Mouse (Mus musculus) gastrocnemius, postnatal 14 days (tissue): ENCODE data around the gene Usp18. TPM values are rescaled to one million over a fixed set of nuclear protein-coding genes. Genes with fewer than 3 reads are reported as not detected.
A peak's percentile ranks its signal among the peaks of the same experiment; 100 is the strongest.

ENCODE experiments used
- DNase-seq: peaks from one replicate; pipeline ENCODE4 v3.0.0; 2021; ENCODE audit warnings: mixed read lengths
- intact Hi-C: fragments of 180-260 bp; cut with DNase I; formaldehyde crosslinking; loops from one replicate; pipeline ENCODE4 v1.15.1; 2025; ENCODE audit warnings: low total_unique reads
- total RNA-seq, 2 experiments: library from RNA; stranded (reverse); gene quantifications; 2 replicates each; pipeline ENCODE4 v1.2.3; 2021

Usp18 gene
- total RNA-seq, 2 experiments from 2014 or later = 0.47 to 0.78 TPM

DNA sequence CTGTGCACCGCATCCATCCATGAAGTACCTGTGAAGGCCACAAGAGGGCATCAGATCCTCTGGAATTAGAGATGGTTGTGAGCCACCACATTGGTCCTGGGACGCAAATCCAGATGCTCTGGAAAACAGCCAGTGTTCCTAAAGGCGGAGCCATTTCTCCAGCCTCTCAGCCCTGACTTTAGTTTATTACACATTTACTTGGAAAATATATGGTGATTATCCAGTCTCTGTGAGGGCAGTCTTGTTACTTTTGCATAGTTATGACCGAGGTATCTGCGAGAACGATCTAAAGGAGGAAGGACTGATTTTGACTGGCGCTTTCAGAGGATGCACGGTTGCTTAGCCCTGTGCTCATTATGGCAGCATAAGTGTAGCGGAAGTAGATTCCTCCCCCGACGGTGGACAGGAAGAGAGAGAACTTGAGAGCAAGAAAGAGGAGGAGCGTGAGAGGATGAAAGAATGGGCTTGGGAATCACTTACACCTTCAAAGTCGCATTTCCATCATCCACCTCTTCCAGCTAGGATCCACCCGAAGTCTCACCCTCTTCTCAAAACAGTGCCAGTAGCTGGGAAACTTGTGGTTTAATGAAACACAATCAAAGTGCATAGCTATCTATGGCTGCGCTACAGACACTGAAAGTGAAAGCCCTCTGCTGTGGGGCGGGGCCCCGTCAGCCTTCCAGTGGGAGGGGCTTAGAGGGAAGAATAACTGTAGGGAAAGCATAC, 26.5 kb downstream of the Usp18 start:
- intact Hi-C loops = loop anchor here (5.0 to 10.0 kb wide), 2 partner anchors 63 to 260 kb away; no protein-coding TSS in a partner anchor
- peak; percentile 80 for DNase-seq

- intact Hi-C loops = loop anchor here (5.0 to 10.0 kb wide), 2 partner anchors 60 to 258 kb away; no protein-coding TSS in a partner anchor
- DNase-seq = peak; percentile 11
Observed at GRCm38 (mm10) chr6:121274356-121274755, 28.6 kb downstream of the Usp18 start.

DNA sequence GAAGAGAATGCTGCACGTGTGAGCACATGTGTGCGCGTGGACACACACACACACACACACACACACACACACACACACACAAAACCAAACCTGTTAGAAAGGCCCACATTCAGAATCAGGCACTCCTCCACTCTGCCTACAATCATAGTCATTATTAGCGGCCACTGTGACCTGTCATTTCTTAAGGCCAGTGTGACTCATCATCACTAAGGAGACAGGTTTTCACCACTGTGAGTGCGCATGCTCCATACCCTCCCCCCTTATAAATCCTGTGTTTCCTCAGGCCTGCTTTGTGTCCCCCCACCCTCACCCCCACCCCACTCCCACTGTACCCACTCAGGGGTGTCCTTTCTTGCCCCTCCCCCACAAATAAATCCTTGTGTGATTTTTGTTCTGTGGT, 38.4 kb downstream of the Usp18 start:
- no peak for DNase-seq
- intact Hi-C loops = no loop called here

DNA sequence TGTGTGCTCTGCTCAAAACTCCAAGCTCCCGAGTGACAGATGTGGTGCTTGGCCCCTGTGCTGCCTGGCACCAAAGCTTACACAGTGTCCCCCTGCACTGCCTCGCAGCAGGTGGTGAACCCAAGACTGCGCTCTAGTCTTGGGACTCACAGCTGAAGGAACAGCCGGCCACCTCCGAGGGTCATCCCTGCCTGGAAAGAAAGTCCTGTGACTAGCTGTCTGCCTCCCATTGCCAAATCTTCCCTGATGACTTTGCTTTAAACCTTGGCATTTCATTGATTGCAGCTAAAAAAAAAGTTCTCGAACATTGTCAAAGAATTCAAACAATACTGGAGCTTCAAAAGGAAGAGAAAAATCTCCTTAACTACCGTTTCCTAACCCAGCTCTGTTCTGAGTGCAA, 53.6 kb downstream of the Usp18 start:
- intact Hi-C loops = no loop called here
- DNase-seq = no peak

GRCm38 (mm10) chr6:121299954-121300353, 54.2 kb downstream of the Usp18 start, which contains the start of gene Slc6a13:
Gene Slc6a13 (plus strand): TSS chr6:121300227.
- intact Hi-C loops = no loop called here
- peak; percentile 61 for DNase-seq

GRCm38 (mm10) chr6:121300504-121300903, 54.8 kb downstream of the Usp18 start:
- DNase-seq = no peak
- intact Hi-C loops = no loop called here

- intact Hi-C loops = no loop called here
- no peak for DNase-seq
Observed at GRCm38 (mm10) chr6:121303466-121304220, 57.9 kb downstream of the Usp18 start.

DNA sequence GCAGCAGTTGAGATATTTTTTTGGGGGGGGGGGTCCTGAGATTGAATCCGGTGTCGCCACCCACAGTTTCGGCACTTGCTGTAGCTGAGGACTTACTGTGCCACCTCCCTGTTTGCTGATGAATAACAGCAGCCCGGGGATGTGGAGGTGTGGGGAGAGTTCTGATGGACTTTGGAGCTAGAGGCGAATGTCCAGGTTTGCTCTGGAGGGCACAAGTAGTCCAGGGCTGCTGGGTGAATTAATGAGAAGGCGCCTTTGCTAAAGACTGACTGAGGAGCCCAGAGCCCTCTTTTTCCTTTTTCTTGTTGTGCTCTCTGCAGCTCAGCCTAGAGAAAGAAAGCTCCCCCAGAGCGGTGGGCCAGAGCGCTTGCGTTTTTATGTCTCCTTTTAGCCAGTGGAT, 58.9 kb downstream of the Usp18 start:
- intact Hi-C loops = no loop called here
- no peak for DNase-seq

- intact Hi-C loops = no loop called here
- no peak for DNase-seq
Observed at GRCm38 (mm10) chr6:121305571-121305970, 59.9 kb downstream of the Usp18 start.

- DNase-seq = no peak
- intact Hi-C loops = no loop called here
Observed at GRCm38 (mm10) chr6:121310984-121311383, 65.3 kb downstream of the Usp18 start.

GRCm38 (mm10) chr6:121319099-121319498, 73.4 kb downstream of the Usp18 start:
- intact Hi-C loops = no loop called here
- no peak for DNase-seq

Other genes with a start within 250 kb of the Usp18 start
- 10 to 100 TPM; 45.6 to 53.0 TPM for gene Mical3, start 114.9 kb upstream of the Usp18 start, total RNA-seq
- gene Pex26, start 62.2 kb upstream of the Usp18 start, total RNA-seq = 1 to 10 TPM; 2.7 to 3.5 TPM
- gene Tuba8, start 35.2 kb upstream of the Usp18 start, total RNA-seq = 100 to 1,000 TPM; 149 to 227 TPM
- gene Slc6a13, start 54.3 kb downstream of the Usp18 start, total RNA-seq = 1 to 10 TPM; 1.4 to 2.1 TPM
- gene Slc6a12, start 97.2 kb downstream of the Usp18 start, total RNA-seq = under 1 TPM; 0.29 to 0.69 TPM
- 1 to 10 TPM; 1.9 to 2.5 TPM for gene Iqsec3, start 227.8 kb downstream of the Usp18 start, total RNA-seq